In the genomic region with DNA sequence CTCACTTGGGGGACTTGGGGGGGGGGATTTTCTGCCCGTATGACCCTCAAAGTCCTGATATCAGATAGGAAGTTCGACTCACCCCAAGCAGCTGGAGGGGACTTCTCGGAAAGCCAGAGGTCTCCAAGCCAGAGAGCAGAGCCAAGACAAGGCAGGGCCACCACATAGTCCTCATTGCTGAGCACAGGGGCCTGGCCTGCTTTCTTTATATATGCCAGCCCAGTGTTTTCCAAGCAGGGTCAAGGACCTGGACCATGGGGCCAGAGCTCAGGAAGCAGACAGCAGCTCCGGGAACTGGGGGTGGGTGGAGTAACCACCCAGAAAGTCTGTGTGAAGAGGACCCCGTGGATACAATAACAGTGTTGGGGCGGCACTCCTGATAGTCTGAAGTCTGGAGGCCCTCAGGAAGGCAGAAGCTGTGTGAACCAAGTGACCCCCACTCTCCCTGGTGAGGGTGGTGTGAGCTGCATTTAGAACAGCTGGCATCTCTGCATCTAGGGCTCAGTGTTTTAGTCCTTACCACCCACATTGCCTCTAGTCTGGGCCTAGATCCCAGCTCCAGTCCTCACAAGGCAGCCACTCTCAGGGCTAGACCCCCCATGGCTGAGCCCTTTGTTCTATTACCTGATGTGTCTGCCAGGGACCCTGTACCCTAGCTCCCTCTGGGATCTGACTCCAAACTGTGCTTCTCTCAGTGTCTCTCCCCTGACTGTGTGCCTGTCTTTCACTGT, we compare ENCODE assay signal across 9 mouse cellular contexts. TPM values are rescaled to one million over a fixed set of nuclear protein-coding genes. Genes with fewer than 3 reads are reported as not detected.
DNase-seq lines count a peak whose midpoint lies in the region; ATAC-seq and TF ChIP-seq lines count a peak whose summit lies in the region.
"Had no signal": no experiment of that assay in that cellular context is flagged by ENCODE, and none has a peak within 500 bp of the region (broad histone marks: within the 10 kb centered on the region; RNA-seq: fewer than 3 reads in every experiment).

A gene (minus strand): TSS at position 386 of the 731 bp plus-strand sequence.

- peak; percentile 60 for ATAC-seq in forebrain, postnatal 0 days
- no peak for ATAC-seq in forebrain, embryonic 13.5 days
- ATAC-seq in megakaryocyte, adult 5-6 weeks (ENCODE audit: poor library complexity, severe bottlenecking) = no peak

- no peaks in the 10 kb centered on the region for H3K4me1 ChIP-seq in forebrain, postnatal 0 days (ENCODE audit: insufficient read depth)
- H3K4me1 ChIP-seq in forebrain, embryonic 13.5 days = no peaks in the 10 kb centered on the region

- H3K36me3 ChIP-seq in forebrain, postnatal 0 days (ENCODE audit: insufficient read depth) = no peaks in the 10 kb centered on the region
- H3K36me3 ChIP-seq in forebrain, embryonic 13.5 days (ENCODE audit: poor library complexity, severe bottlenecking) = no peaks in the 10 kb centered on the region

- H3K4me3 ChIP-seq in forebrain, postnatal 0 days (ENCODE audit: low read depth, low read length) = no peak within 1 kb of the TSS
- H3K4me3 ChIP-seq in forebrain, embryonic 13.5 days = no peak within 1 kb of the TSS

- 70% methylated on average over 6 of the region's 6 CpGs for WGBS in forebrain, postnatal 0 days
- 77% methylated on average over 6 of the region's 6 CpGs for WGBS in forebrain, embryonic 13.5 days

- peak; percentile 12 for DNase-seq in forebrain, postnatal 0 days
- DNase-seq in right cerebral cortex, adult 18-20 months = peak; percentile 43
- DNase-seq in right cerebral cortex, postnatal 14 days = no peak
- DNase-seq in left cerebral cortex, postnatal 25 days (ENCODE audit: low spot score in 2 of 2) = peak; percentile 14 to 65
- no peak for DNase-seq in gastrocnemius, adult 8-10 months (ENCODE audit: low spot score in 2 of 2)
- DNase-seq in ovary, postnatal 10 days (ENCODE audit: low spot score) = no peak

- H3K4me2 ChIP-seq in forebrain, postnatal 0 days (ENCODE audit: low read depth) = no peak within 1 kb of the TSS
- H3K4me2 ChIP-seq in forebrain, embryonic 13.5 days = no peak within 1 kb of the TSS

- intact Hi-C loops in left cerebral cortex, postnatal 25 days (cut with DNase I) = no loop called here

- H3K9ac ChIP-seq in forebrain, postnatal 0 days = no peak within 1 kb of the TSS
- H3K9ac ChIP-seq in forebrain, embryonic 13.5 days = no peak within 1 kb of the TSS

- H3K9me3 ChIP-seq in forebrain, postnatal 0 days (ENCODE audit: low read length) = no peaks in the 10 kb centered on the region
- no peaks in the 10 kb centered on the region for H3K9me3 ChIP-seq in forebrain, embryonic 13.5 days (replicated peaks)

- no peak for TF ChIP-seq CTCF in forebrain, postnatal 0 days (IDR thresholded peaks at IDR 0.05; ENCODE audit: low read depth)

- no peaks in the 10 kb centered on the region for H3K27me3 ChIP-seq in forebrain, postnatal 0 days (ENCODE audit: insufficient read depth, low read length)
- no peaks in the 10 kb centered on the region for H3K27me3 ChIP-seq in forebrain, embryonic 13.5 days

- no peak within 1 kb of the TSS for H3K27ac ChIP-seq in forebrain, postnatal 0 days (ENCODE audit: low read depth, low read length)
- H3K27ac ChIP-seq in forebrain, embryonic 13.5 days = no peak within 1 kb of the TSS
- H3K27ac ChIP-seq: macrophage had no signal

RNA-seq across cellular contexts. Expression of the gene that starts here (rescaled TPM):
- total RNA-seq in forebrain, postnatal 0 days (2014; rRNA removed) = 4.1 and 5.9 TPM in 2 replicates
- polyA plus RNA-seq in forebrain, postnatal 0 days (2015; fragmentation: Nextera tagmentation; extraction: Ambion mirVana) = 2.1 and 4.8 TPM in 2 replicates
- 0.18 and 0.35 TPM in 2 replicates for polyA plus RNA-seq in forebrain, embryonic 13.5 days (2015; fragmentation: Nextera tagmentation; extraction: Ambion mirVana)
- total RNA-seq in left cerebral cortex, postnatal 25 days (2021) = 10 to 100 TPM; 17.2 to 22.3 TPM
- under 1 TPM in 3 of 4 experiments, not detected in 1; 0.15 to 0.51 (median 0.40) TPM for total RNA-seq in gastrocnemius, adult 8-10 months (2022)
- not detected in 2 replicates for total RNA-seq in megakaryocyte, adult 5-6 weeks (2015)
- not detected in 2 replicates for total RNA-seq in megakaryocyte, adult 5-6 weeks (2017)
- polyA plus RNA-seq: macrophage had no signal

Comparison
In these comparisons a context has a peak if more than half of its experiments do, and no peak if none do; other contexts are left out.
1. DNase-seq: peak in forebrain, postnatal 0 days (single experiment), right cerebral cortex, adult 18-20 months (single experiment) and left cerebral cortex, postnatal 25 days (2 of 2); none in right cerebral cortex, postnatal 14 days (single experiment), gastrocnemius, adult 8-10 months (0 of 2) and ovary, postnatal 10 days (single experiment).